Mouse (Mus musculus): ENCODE results near the gene Vgf. TPM values are rescaled to one million over a fixed set of nuclear protein-coding genes. Genes with fewer than 3 reads are reported as not detected.
A peak's percentile ranks its signal among the peaks of the same experiment; 100 is the strongest.

Gene Vgf
- total and polyA plus RNA-seq, 3 experiments, result 0.38 TPM; not detected in 2

GRCm38 (mm10) chr5:137024318-137024717 lies 1.9 kb upstream of the Vgf start:
- no peak overlapping the region for H3K9ac ChIP-seq (ENCODE audit: insufficient read depth, low read depth)
- TF ChIP-seq MAFK (IDR thresholded peaks at IDR 0.05; ENCODE audit: insufficient replicate concordance, low read length), result no peak
- TF ChIP-seq ETS1 (conservative IDR thresholded peaks at IDR 0.05; ENCODE audit: low read depth, low read length), result no peak
- peak; percentile 74 for TF ChIP-seq NRF1 (IDR thresholded peaks at IDR 0.05; ENCODE audit: low read depth, low read length)
- DNase-seq (ENCODE audit: extremely low read depth), result no peak
- dilution Hi-C loops (cut with MboI; ENCODE audit: extremely low pct_ligation_motif_present, extremely low pct_unique_long_range_greater_than_20kb, low sequenced_read_pairs) (no loop called here), in situ Hi-C loops (cut with MboI; ENCODE audit: low pct_ligation_motif_present, low pct_unique_long_range_greater_than_20kb, low sequenced_read_pairs) (loop anchor here (10.0 kb wide), 1 partner anchor 90 kb away; the partner anchor contains the start of gene Trim56)
- no peak overlapping the region for H3K27ac ChIP-seq (ENCODE audit: insufficient read depth, low read depth)
- H3K9me3 ChIP-seq (replicated peaks; ENCODE audit: low read length), result peaks cover 6% of the 10 kb centered on the region
- peaks cover 6 to 8% of the 10 kb centered on the region in 2 experiments for H3K4me1 ChIP-seq (ENCODE audit: control insufficient read depth in 1 of 2, insufficient read depth in 2 of 2)
- H3K79me2 ChIP-seq (replicated peaks; ENCODE audit: control insufficient read depth, extremely low read depth, insufficient read depth, poor library complexity, severe bottlenecking), result no peaks in the 10 kb centered on the region
- H3K4me3 ChIP-seq (replicated peaks in 1 of 3; ENCODE audit: low read depth in 2 of 3, low read length in 2 of 3, poor library complexity in 1 of 3), result no peak overlapping the region
- H3K36me3 ChIP-seq (replicated peaks in 1 of 2; ENCODE audit: control insufficient read depth in 1 of 2, insufficient read depth in 1 of 2, low read length in 1 of 2), result no peaks in the 10 kb centered on the region
- H3K27me3 ChIP-seq (replicated peaks), result peaks cover 84% of the 10 kb centered on the region
- no peak overlapping the region for H3K4me2 ChIP-seq (ENCODE audit: insufficient read depth, low read depth, poor library complexity, severe bottlenecking)

GRCm38 (mm10) chr5:137025132-137025531 lies 1.1 kb upstream of the Vgf start:
- Histone ChIP-seq H3K36me3 (replicated peaks in 1 of 2; ENCODE audit: control insufficient read depth in 1 of 2, insufficient read depth in 1 of 2, low read length in 1 of 2) (no peaks in the 10 kb centered on the region), H3K27me3 (replicated peaks) (peaks cover 87% of the 10 kb centered on the region), H3K4me3 (replicated peaks in 1 of 3; ENCODE audit: low read depth in 2 of 3, low read length in 2 of 3, poor library complexity in 1 of 3) (peak overlapping the region in 1 of 3 experiments; percentile 23), H3K27ac (ENCODE audit: insufficient read depth, low read depth) (no peak overlapping the region), H3K4me2 (ENCODE audit: insufficient read depth, low read depth, poor library complexity, severe bottlenecking) (peak overlapping the region; percentile 65), H3K79me2 (replicated peaks; ENCODE audit: control insufficient read depth, extremely low read depth, insufficient read depth, poor library complexity, severe bottlenecking) (no peaks in the 10 kb centered on the region), H3K9me3 (replicated peaks; ENCODE audit: low read length) (peaks cover 6% of the 10 kb centered on the region), H3K9ac (ENCODE audit: insufficient read depth, low read depth) (no peak overlapping the region), H3K4me1 (ENCODE audit: control insufficient read depth in 1 of 2, insufficient read depth in 2 of 2) (peaks cover 6 to 13% of the 10 kb centered on the region in 2 experiments)
- dilution Hi-C loops (cut with MboI; ENCODE audit: extremely low pct_ligation_motif_present, extremely low pct_unique_long_range_greater_than_20kb, low sequenced_read_pairs) (no loop called here), in situ Hi-C loops (cut with MboI; ENCODE audit: low pct_ligation_motif_present, low pct_unique_long_range_greater_than_20kb, low sequenced_read_pairs) (loop anchor here (10.0 kb wide), 1 partner anchor 90 kb away; the partner anchor contains the start of gene Trim56)
- TF ChIP-seq CTCF (conservative IDR thresholded peaks at IDR 0.05 in 1 of 2, IDR thresholded peaks at IDR 0.05 in 1 of 2; ENCODE audit: low read depth in 2 of 2, low read length in 2 of 2), result peak; percentile 42 to 87; a peak in 3 of 4 replicates
- peak; percentile 30; the same call in 1 of the 2 replicates for TF ChIP-seq IRF4 (IDR thresholded peaks at IDR 0.05; ENCODE audit: low read depth, low read length)
- TF ChIP-seq MAX (IDR thresholded peaks at IDR 0.05; ENCODE audit: low read length), result peak; percentile 34; the same call in 1 of the 2 replicates
- TF ChIP-seq RCOR1 (conservative IDR thresholded peaks at IDR 0.05; ENCODE audit: low read depth, low read length), result 0 out of 2 replicates have a peak, but pooled peaks have one; percentile 35
- TF ChIP-seq ETS1 (conservative IDR thresholded peaks at IDR 0.05; ENCODE audit: low read depth, low read length), result no peak
- TF ChIP-seq ELF1 (IDR thresholded peaks at IDR 0.05; ENCODE audit: low read depth, low read length), result peak; percentile 53
- TF ChIP-seq SMC3 (IDR thresholded peaks at IDR 0.05; ENCODE audit: low read depth, low read length), result peak; percentile 82
- peak; percentile 54 for TF ChIP-seq RAD21 (IDR thresholded peaks at IDR 0.05; ENCODE audit: low read depth, low read length)
- TF ChIP-seq TBP (conservative IDR thresholded peaks at IDR 0.05; ENCODE audit: low read depth, low read length), result no peak
- TF ChIP-seq MEF2A (IDR thresholded peaks at IDR 0.05; ENCODE audit: borderline replicate concordance, low read depth, low read length), result no peak
- TF ChIP-seq NRF1 (IDR thresholded peaks at IDR 0.05; ENCODE audit: low read depth, low read length), result 0 out of 2 replicates have a peak, but pooled peaks have one; percentile 16
- TF ChIP-seq NELFE (IDR thresholded peaks at IDR 0.05; ENCODE audit: low read depth, low read length), result 0 out of 2 replicates have a peak, but pooled peaks have one; percentile 29
- TF ChIP-seq TCF12 (IDR thresholded peaks at IDR 0.05; ENCODE audit: low read depth, low read length), result 0 out of 2 replicates have a peak, but pooled peaks have one; percentile 31
- TF ChIP-seq MXI1 (IDR thresholded peaks at IDR 0.05; ENCODE audit: low read depth, low read length), result 0 out of 2 replicates have a peak, but pooled peaks have one; percentile 45
- no peak for TF ChIP-seq ZMIZ1 (IDR thresholded peaks at IDR 0.05; ENCODE audit: low read depth, low read length)
- 0 out of 2 replicates have a peak, but pooled peaks have one; percentile 13 for TF ChIP-seq CHD2 (IDR thresholded peaks at IDR 0.05; ENCODE audit: low read length)
- TF ChIP-seq MAZ (IDR thresholded peaks at IDR 0.05; ENCODE audit: low read depth, low read length), result peak; percentile 87
- TF ChIP-seq SIN3A (IDR thresholded peaks at IDR 0.05; ENCODE audit: low read length), result peak; percentile 48; the same call in 1 of the 2 replicates
- TF ChIP-seq BHLHE40 (IDR thresholded peaks at IDR 0.05; ENCODE audit: low read depth, low read length), result peak; percentile 38; the same call in 1 of the 2 replicates
- peak; percentile 58 for DNase-seq (ENCODE audit: extremely low read depth)

Measured in CH12.LX (cell line).